Comparison of ENCODE assay signal across 8 mouse cellular contexts in genomic region chr4:84545204-84545871, GRCm38 (mm10).
A peak's percentile ranks its signal among the peaks of the same experiment; 100 is the strongest.
DNase-seq lines count a peak whose midpoint lies in the region; ATAC-seq and TF ChIP-seq lines count a peak whose summit lies in the region.

No protein-coding gene starts in this region.

- no peaks in the 10 kb centered on the region for H3K36me3 ChIP-seq in hindbrain, embryonic 13.5 days

- peak; percentile 79 to 94 for DNase-seq in adrenal gland, adult (ENCODE audit: inconsistent age in 2 of 2, low spot score in 1 of 2)
- DNase-seq in cerebellum, postnatal 14 days, result peak; percentile 45 to 65
- peak; percentile 88 for DNase-seq in gastrocnemius, adult 2 months
- DNase-seq in left cerebral cortex, adult 2 months (ENCODE audit: extremely low spot score in 1 of 2, low spot score in 2 of 2), result peak; percentile 20 to 30
- DNase-seq in lung, postnatal 4 days, result peak; percentile 67 to 83
- DNase-seq in right cerebral cortex, postnatal 14 days, result peak; percentile 12

- H3K27me3 ChIP-seq in hindbrain, embryonic 13.5 days, result peaks cover 18% of the 10 kb centered on the region

- H3K9ac ChIP-seq in hindbrain, embryonic 13.5 days, result peak overlapping the region; percentile 88

- H3K4me2 ChIP-seq in hindbrain, embryonic 13.5 days, result peak overlapping the region; percentile 95

- H3K9me3 ChIP-seq in hindbrain, embryonic 13.5 days, result no peaks in the 10 kb centered on the region

- peak; percentile 92 for ATAC-seq in hindbrain, embryonic 13.5 days (ENCODE audit: low FRiP score)
- ATAC-seq in inflammation-experienced regulatory T-cells, adult 6 months, result no peak

- peak overlapping the region; percentile 81 for H3K4me3 ChIP-seq in gastrocnemius, adult 2 months
- H3K4me3 ChIP-seq in hindbrain, embryonic 13.5 days, result peak overlapping the region; percentile 60
- peak overlapping the region; percentile 51 for H3K4me3 ChIP-seq in left cerebral cortex, adult 2 months

- intact Hi-C loops in gastrocnemius, adult 2 months (cut with DNase I), result loop anchor here (2.0 to 10.0 kb wide), 2 partner anchors 129 to 461 kb away; partner anchors contain the start of gene Bnc2
- intact Hi-C loops in left cerebral cortex, adult 2 months (cut with DNase I), result no loop called here

- no peak for TF ChIP-seq CTCF in gastrocnemius, adult 2 months (IDR thresholded peaks at IDR 0.05)
- TF ChIP-seq CTCF in left cerebral cortex, adult 2 months (IDR thresholded peaks at IDR 0.05), result no peak

- WGBS in hindbrain, embryonic 13.5 days, result 1% methylated on average over 45 of the region's 62 CpGs

- peaks cover 24% of the 10 kb centered on the region for H3K4me1 ChIP-seq in hindbrain, embryonic 13.5 days (replicated peaks)

- H3K27ac ChIP-seq in gastrocnemius, adult 2 months, result peak overlapping the region; percentile 87
- peak overlapping the region; percentile 82 for H3K27ac ChIP-seq in hindbrain, embryonic 13.5 days
- no peak overlapping the region for H3K27ac ChIP-seq in left cerebral cortex, adult 2 months

Comparison
In these comparisons a context has a peak if more than half of its experiments do, and no peak if none do; other contexts are left out.
1. DNase-seq: peak in every context shown above with its lines; median percentile 88 in gastrocnemius, adult 2 months; 86 in adrenal gland, adult; 75 in lung, postnatal 4 days; 55 in cerebellum, postnatal 14 days; 25 in left cerebral cortex, adult 2 months; 12 in right cerebral cortex, postnatal 14 days.